Comparison of ENCODE assay signal across 8 mouse cellular contexts in genomic region chr4:107803351-107804106, GRCm38 (mm10). TPM values are rescaled to one million over a fixed set of nuclear protein-coding genes. Genes with fewer than 3 reads are reported as not detected.
DNase-seq lines count a peak whose midpoint lies in the region; ATAC-seq lines count a peak whose summit lies in the region.

No protein-coding gene starts in this region.

- H3K4me2 ChIP-seq in hindbrain, embryonic 15.5 days: peak overlapping the region; percentile 76

- no peaks in the 10 kb centered on the region for H3K27me3 ChIP-seq in hindbrain, embryonic 15.5 days
- H3K27me3 ChIP-seq in megakaryocyte, embryonic 14.5 days (replicated peaks): no peaks in the 10 kb centered on the region

- H3K27ac ChIP-seq in hindbrain, embryonic 15.5 days (replicated peaks): peak overlapping the region; percentile 94

- H3K4me3 ChIP-seq in hindbrain, embryonic 15.5 days: peak overlapping the region; percentile 91
- peak overlapping the region; percentile 96 for H3K4me3 ChIP-seq in megakaryocyte, embryonic 14.5 days (replicated peaks)

- no peaks in the 10 kb centered on the region for H3K9me3 ChIP-seq in hindbrain, embryonic 15.5 days
- no peaks in the 10 kb centered on the region for H3K9me3 ChIP-seq in megakaryocyte, embryonic 14.5 days

- no peaks in the 10 kb centered on the region for H3K36me3 ChIP-seq in hindbrain, embryonic 15.5 days
- peaks cover 43% of the 10 kb centered on the region for H3K36me3 ChIP-seq in megakaryocyte, embryonic 14.5 days (replicated peaks; ENCODE audit: low read length)

- ATAC-seq in hindbrain, embryonic 15.5 days (ENCODE audit: low FRiP score, low read depth): peak; percentile 84

- H3K4me1 ChIP-seq in hindbrain, embryonic 15.5 days (replicated peaks): peaks cover 62% of the 10 kb centered on the region
- peaks cover 77% of the 10 kb centered on the region for H3K4me1 ChIP-seq in megakaryocyte, embryonic 14.5 days

- DNase-seq in T-cell, adult 2 months (ENCODE audit: low spot score): peak; percentile 66
- peak; percentile 80 to 82 for DNase-seq in cerebellum, postnatal 14 days
- DNase-seq in frontal cortex, postnatal 10 days (ENCODE audit: low spot score in 2 of 2): peak; percentile 79
- DNase-seq in left cerebral cortex, postnatal 10 days (ENCODE audit: extremely low spot score in 1 of 2, low spot score in 2 of 2): peak; percentile 71 to 92
- peak; percentile 63 to 77 for DNase-seq in right cerebral cortex, adult 2 months (ENCODE audit: low spot score in 2 of 2)
- DNase-seq in urinary bladder, adult 2 months (ENCODE audit: low spot score): peak; percentile 68

- H3K9ac ChIP-seq in hindbrain, embryonic 15.5 days: peak overlapping the region; percentile 96

- intact Hi-C loops in left cerebral cortex, postnatal 10 days (cut with DNase I): loop anchor here (2.0 kb wide), 1 partner anchor 65 kb away; no protein-coding TSS in a partner anchor

- WGBS in hindbrain, embryonic 15.5 days: under 1% methylated on average over 45 of the region's 46 CpGs

RNA-seq across cellular contexts. Expression of gene Lrp8, which starts 1.5 kb away (rescaled TPM):
- polyA plus RNA-seq in hindbrain, embryonic 15.5 days (2015; fragmentation: Nextera tagmentation; extraction: Ambion mirVana): 60.2 and 60.6 TPM in 2 replicates
- total RNA-seq in left cerebral cortex, postnatal 10 days (2021): 100 to 1,000 TPM; 165 to 168 TPM
- polyA plus RNA-seq in megakaryocyte, embryonic 14.5 days (2012; ENCODE audit: insufficient read depth, low replicate concordance): 14.7 and 29.4 TPM in 2 replicates
- 0.61 and 0.66 TPM in 2 replicates for polyA plus RNA-seq in urinary bladder, adult 2 months (2012; rRNA removed)

Comparison
In these comparisons a context has a peak if more than half of its experiments do, and no peak if none do; other contexts are left out.
1. Peak in every context shown above with its lines: DNase-seq, ATAC-seq, H3K4me3 ChIP-seq and H3K27ac ChIP-seq.